Mouse (Mus musculus) embryonic facial prominence, embryonic 12.5 days (tissue): ENCODE measurements around the gene Ctnna3. TPM values are rescaled to one million over a fixed set of nuclear protein-coding genes. Genes with fewer than 3 reads are reported as not detected.
A peak's percentile ranks its signal among the peaks of the same experiment; 100 is the strongest.
"Not testable (repeated sequence)": the region's sequence is repeated elsewhere in the genome, so short reads cannot be mapped to it uniquely, and the experiment has no call there.

Experiments used
- ATAC-seq: fragments of 200-750 bp; cut with Nextera tagmentation; 2 replicates; pipeline ENCODE4 v1.8.0; 2017; ENCODE audit not compliant: insufficient number of reproducible peaks, insufficient read depth, low FRiP score, low TSS enrichment
- H3K27ac ChIP-seq: fragments of 300-500 bp; sonication (generic); 2 replicates; pipeline ENCODE4 v1.5.1; 2016; ENCODE audit warnings: mild to moderate bottlenecking
- H3K27me3 ChIP-seq: fragments of 300-500 bp; sonication (generic); 2 replicates; pipeline ENCODE4 v1.6.1; 2016; ENCODE audit warnings: mild to moderate bottlenecking, moderate library complexity
- H3K36me3 ChIP-seq: fragments of 300-500 bp; sonication (generic); 2 replicates; pipeline ENCODE4 v1.6.1; 2016; ENCODE audit warnings: mild to moderate bottlenecking
- H3K4me1 ChIP-seq: fragments of 300-500 bp; sonication (generic); 2 replicates; pipeline ENCODE4 v1.6.1; 2016
- H3K4me2 ChIP-seq: fragments of 300-500 bp; sonication (generic); replicated peaks from 2 replicates; pipeline ENCODE4 v1.6.1; 2016; ENCODE audit warnings: mild to moderate bottlenecking, moderate library complexity
- H3K4me3 ChIP-seq: fragments of 300-500 bp; sonication (generic); 2 replicates; pipeline ENCODE4 v1.5.1; 2016; ENCODE audit warnings: mild to moderate bottlenecking
- H3K9ac ChIP-seq: fragments of 300-500 bp; sonication (generic); 2 replicates; pipeline ENCODE4 v1.6.1; 2016; ENCODE audit warnings: mild to moderate bottlenecking, moderate library complexity
- H3K9me3 ChIP-seq: fragments of 300-500 bp; sonication (generic); 2 replicates; pipeline ENCODE4 v1.6.1; 2016; ENCODE audit warnings: mild to moderate bottlenecking, moderate library complexity
- whole genome bisulfite sequencing: fragments of 180-500 bp; shearing (Covaris S2); methylation state at CpG from one replicate; pipeline ENCODE4 v1.1.7; 2016; 5-methylcytosine and 5-hydroxymethylcytosine counted together
- polyA plus RNA-seq: library from polyadenylated mRNA; unstranded; fragments of >200 nt; fragmentation: Nextera tagmentation; extraction: Ambion mirVana; gene quantifications from 2 replicates; pipeline ENCODE4 v1.2.1, GENCODE M21; 2016

Ctnna3 gene
- polyA plus RNA-seq = 0.18 and 0.32 TPM in 2 replicates

GRCm38 (mm10) chr10:63429785-63430305 lies at the start of gene Ctnna3:
Gene Ctnna3 (plus strand): TSS chr10:63430098.
- Histone ChIP-seq H3K27ac (peak within 1 kb of the TSS; percentile 80), H3K4me2 (peak within 1 kb of the TSS; percentile 56), H3K4me1 (no peaks in the 10 kb centered on the region), H3K27me3 (no peaks in the 10 kb centered on the region), H3K4me3 (peak within 1 kb of the TSS; percentile 66), H3K36me3 (no peaks in the 10 kb centered on the region), H3K9me3 (no peaks in the 10 kb centered on the region), H3K9ac (peak within 1 kb of the TSS; percentile 64)
- under 1% methylated on average over 55 of the region's 55 CpGs for WGBS
- ATAC-seq = peak; percentile 96

DNA sequence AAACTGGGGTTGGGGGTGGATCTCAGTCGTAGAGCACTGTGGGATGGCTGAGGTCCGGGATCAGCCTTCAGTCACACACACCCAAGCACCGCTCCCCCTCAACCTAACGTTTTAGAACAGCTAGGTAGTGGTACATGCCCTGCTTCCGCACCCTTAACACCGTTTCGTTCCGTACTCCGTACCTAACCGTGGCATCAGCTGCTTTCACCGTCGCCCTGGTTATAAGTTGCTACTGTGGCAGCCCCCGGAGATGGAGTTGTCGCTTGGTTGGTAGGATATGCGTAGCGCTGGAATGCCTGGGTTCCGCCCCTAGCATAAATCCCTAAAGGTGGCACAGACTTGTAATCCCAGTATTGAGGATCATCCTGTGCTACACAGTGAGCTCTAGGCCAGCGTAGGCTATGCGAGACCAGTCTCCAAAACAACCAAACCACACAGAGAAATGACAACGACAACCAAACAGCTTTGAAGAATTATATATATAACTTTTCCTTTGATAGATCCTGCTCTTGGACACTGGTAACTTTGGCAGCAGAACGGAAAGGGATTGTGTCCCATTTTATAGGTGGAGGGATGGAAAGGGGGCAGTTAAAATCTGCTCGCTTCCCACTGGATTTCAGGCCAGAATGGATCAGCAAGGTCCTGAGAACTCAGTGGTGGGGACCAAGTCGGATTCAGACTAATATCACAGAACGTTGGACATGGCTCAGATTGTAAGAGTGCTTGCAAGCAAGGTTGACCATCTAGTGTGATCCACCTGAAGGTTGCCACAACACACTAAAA lies 48.2 kb upstream of the Ctnna3 start, which contains the start of gene Sirt1:
Sirt1 (minus strand) TSS at position 207 of the 783 bp plus-strand sequence.
- Histone ChIP-seq H3K9ac (peak within 1 kb of the TSS; percentile 51), H3K36me3 (no peaks in the 10 kb centered on the region), H3K4me2 (peak within 1 kb of the TSS; percentile 73), H3K9me3 (no peaks in the 10 kb centered on the region), H3K4me1 (no peaks in the 10 kb centered on the region), H3K27me3 (peaks cover 7% of the 10 kb centered on the region; the same call in 1 of the 2 replicates), H3K27ac (no peak within 1 kb of the TSS), H3K4me3 (peak within 1 kb of the TSS; percentile 58)
- 5% methylated on average over 24 of the region's 24 CpGs for WGBS
- ATAC-seq = no peak

DNA sequence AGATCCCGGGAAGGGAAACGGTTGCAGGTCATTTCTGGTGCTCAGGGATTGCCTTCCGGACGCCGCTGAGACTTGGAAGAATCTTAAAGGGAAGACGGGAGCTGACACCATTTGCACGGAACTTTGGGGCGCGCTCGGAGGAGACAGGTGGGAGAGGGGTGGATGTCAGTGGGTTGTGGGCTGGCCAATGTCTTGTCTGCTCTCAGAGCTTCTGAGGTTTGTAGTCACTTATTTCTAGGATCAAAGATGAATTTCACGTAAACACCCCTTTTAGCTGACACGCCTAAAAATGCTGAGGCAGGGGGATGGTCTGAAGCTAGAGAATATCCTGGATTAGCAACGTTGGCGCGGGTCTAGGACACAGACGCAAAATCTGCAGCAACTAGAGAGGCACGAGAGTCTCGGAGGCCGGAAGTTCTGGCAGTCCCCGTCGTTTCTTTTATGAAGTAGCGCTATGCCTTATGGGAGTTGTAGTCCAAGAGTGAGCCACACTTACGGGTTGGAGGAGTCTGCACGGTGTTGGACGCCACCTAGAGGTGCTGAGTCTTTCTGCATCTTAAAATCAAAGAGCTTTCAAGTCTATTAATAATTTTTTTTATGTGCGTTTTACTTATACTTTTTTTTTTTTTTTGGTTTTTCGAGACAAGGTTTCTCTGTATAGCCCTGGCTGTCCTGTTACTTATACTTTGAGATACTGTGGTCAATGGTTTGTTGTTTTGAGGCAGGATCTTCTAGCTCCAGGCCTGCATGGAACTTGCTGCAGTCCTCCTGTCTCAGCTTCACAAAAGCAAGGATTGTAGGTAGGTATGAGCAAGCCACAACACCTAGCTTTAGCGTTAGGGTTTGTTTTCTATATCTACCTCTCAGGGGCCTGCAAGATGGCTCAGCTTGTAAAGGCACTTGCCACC lies 47.3 kb upstream of the Ctnna3 start, which contains the start of gene Dnajc12:
Dnajc12 (plus strand) TSS at position 72 of the 908 bp plus-strand sequence.
- peak within 1 kb of the TSS; percentile 51 for H3K9ac ChIP-seq
- peaks cover 7% of the 10 kb centered on the region; the same call in 1 of the 2 replicates for H3K27me3 ChIP-seq
- H3K36me3 ChIP-seq = no peaks in the 10 kb centered on the region
- under 1% methylated on average over 28 of the region's 28 CpGs for WGBS
- H3K4me1 ChIP-seq = no peaks in the 10 kb centered on the region
- H3K9me3 ChIP-seq = no peaks in the 10 kb centered on the region
- peak; percentile 91 for ATAC-seq
- peak within 1 kb of the TSS; percentile 58 for H3K4me3 ChIP-seq
- no peak within 1 kb of the TSS for H3K27ac ChIP-seq
- peak within 1 kb of the TSS; percentile 73 for H3K4me2 ChIP-seq

GRCm38 (mm10) chr10:63385897-63386296 lies 44.0 kb upstream of the Ctnna3 start:
- H3K27me3 ChIP-seq, H3K9ac ChIP-seq, H3K4me1 ChIP-seq, H3K9me3 ChIP-seq, H3K36me3 ChIP-seq, H3K27ac ChIP-seq, ATAC-seq: not testable (repeated sequence)
- WGBS = 26% methylated on average over 5 of the region's 5 CpGs
- Histone ChIP-seq H3K4me3 (peak overlapping the region; percentile 61), H3K4me2 (peak overlapping the region; percentile 62)

DNA sequence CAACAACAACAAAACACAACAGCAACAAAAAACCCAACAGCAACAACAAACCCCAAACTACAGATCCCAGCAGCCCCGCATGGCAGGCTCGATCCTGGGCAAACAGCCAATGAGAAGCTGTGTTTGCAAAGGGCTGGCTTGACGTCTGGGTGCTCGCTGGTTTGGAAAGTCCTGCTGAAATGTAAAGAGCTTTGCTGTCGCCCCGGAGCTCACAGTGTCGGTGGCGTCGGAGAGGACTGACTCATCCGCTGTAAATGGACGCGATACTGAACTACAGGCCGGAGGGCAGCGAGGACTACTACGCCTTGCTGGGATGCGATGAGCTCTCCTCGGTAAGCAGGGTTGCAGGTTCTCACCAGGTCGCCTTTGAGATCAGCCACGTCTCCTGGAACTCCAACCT lies 43.5 kb upstream of the Ctnna3 start:
- peak; percentile 37; the same call in 1 of the 2 replicates for ATAC-seq
- Histone ChIP-seq H3K9me3 (no peaks in the 10 kb centered on the region), H3K27ac (0 out of 2 replicates have a peak overlapping the region, but pooled peaks have one; percentile 54), H3K4me3 (peak overlapping the region; percentile 61), H3K4me1 (no peaks in the 10 kb centered on the region), H3K27me3 (no peaks in the 10 kb centered on the region), H3K36me3 (no peaks in the 10 kb centered on the region), H3K9ac (peak overlapping the region; percentile 57), H3K4me2 (peak overlapping the region; percentile 62)
- 0% methylated on average over 19 of the region's 19 CpGs for WGBS

DNA sequence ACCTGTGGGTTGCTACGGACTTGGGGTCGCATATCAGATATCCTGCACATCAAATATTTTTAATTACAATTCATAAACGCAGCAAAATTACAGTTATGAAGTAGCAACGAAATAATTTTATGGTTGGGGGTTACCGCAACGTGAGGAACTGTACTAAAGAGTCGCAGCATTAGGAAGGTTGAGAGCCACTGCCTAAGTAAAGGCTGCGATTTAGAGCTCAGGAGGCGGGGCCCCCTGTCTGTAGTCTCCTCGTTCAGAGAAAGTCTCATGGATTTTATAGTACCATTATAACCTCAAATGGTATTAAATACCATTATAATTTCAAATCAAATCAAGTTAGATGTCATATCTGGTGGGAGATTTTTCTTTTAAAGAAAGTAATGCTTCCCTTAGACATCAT lies 42.9 kb upstream of the Ctnna3 start:
- Histone ChIP-seq H3K4me2 (peak overlapping the region; percentile 62), H3K36me3 (no peaks in the 10 kb centered on the region), H3K27me3 (no peaks in the 10 kb centered on the region), H3K4me3 (peak overlapping the region; percentile 61), H3K9ac (peak overlapping the region; percentile 57), H3K9me3 (no peaks in the 10 kb centered on the region), H3K4me1 (no peaks in the 10 kb centered on the region), H3K27ac (no peak overlapping the region)
- no peak for ATAC-seq
- WGBS = 2% methylated on average over 10 of the region's 10 CpGs

DNA sequence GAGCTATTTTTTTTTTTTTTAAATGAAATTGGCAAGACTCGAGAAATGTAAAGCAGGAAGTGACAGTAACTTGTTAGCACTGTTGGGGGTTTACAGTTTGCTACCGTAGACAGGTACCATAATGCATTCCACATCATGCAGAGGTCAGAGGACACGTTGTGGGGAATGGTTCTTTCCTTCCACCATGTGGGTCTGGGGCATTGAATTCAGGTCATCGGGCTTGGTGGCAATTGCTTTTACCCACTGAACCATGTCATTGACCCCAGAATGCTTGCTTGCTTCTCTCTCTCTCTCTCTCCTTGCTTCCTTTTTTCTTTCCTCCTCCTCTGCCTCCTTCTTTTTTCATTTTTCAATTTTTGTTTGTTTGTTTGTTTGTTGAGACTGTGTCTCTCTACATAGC lies 41.0 kb upstream of the Ctnna3 start:
- H3K4me2 ChIP-seq = no peak overlapping the region
- no peak for ATAC-seq
- H3K36me3 ChIP-seq = no peaks in the 10 kb centered on the region
- no peaks in the 10 kb centered on the region for H3K4me1 ChIP-seq
- no peaks in the 10 kb centered on the region for H3K9me3 ChIP-seq
- H3K27ac ChIP-seq = no peak overlapping the region
- H3K4me3 ChIP-seq = no peak overlapping the region
- H3K27me3 ChIP-seq = no peaks in the 10 kb centered on the region
- WGBS = 74% methylated on average over 4 of the region's 4 CpGs
- H3K9ac ChIP-seq = no peak overlapping the region

DNA sequence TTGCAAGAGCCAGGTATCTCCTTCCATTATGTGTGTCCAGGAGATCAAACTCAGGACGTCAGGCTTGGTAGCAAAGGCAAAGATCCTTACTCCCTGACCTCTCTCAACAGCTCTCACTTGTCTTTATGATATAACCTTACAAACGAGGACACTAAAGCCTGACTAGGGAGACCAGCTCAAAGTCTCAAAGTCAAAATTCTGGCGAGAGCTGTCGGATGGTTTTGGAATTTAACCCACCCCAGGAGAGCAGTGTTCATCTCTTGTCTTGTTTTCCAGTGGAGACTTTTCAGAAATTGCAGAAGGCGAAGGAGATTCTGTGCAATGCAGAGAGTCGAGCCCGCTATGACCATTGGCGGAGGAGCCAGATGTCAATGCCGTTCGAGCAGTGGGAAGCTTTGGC lies 32.9 kb upstream of the Ctnna3 start:
- no peaks in the 10 kb centered on the region for H3K27me3 ChIP-seq
- WGBS = 87% methylated on average over 10 of the region's 10 CpGs
- no peak for ATAC-seq

GRCm38 (mm10) chr10:63402731-63403504 lies 27.0 kb upstream of the Ctnna3 start:
- H3K4me1 ChIP-seq = no peaks in the 10 kb centered on the region
- no peak overlapping the region for H3K9ac ChIP-seq
- WGBS = 84% methylated on average over 5 of the region's 5 CpGs
- H3K27ac ChIP-seq = no peak overlapping the region
- H3K4me2 ChIP-seq = no peak overlapping the region
- no peaks in the 10 kb centered on the region for H3K27me3 ChIP-seq
- no peaks in the 10 kb centered on the region for H3K36me3 ChIP-seq
- no peaks in the 10 kb centered on the region for H3K9me3 ChIP-seq
- H3K4me3 ChIP-seq = no peak overlapping the region
- ATAC-seq = no peak

More for the DNA sequence above, 32.9 kb upstream of the Ctnna3 start:
- Histone ChIP-seq H3K36me3 (no peaks in the 10 kb centered on the region), H3K9ac (no peak overlapping the region), H3K4me2 (no peak overlapping the region), H3K4me1 (no peaks in the 10 kb centered on the region), H3K27ac (no peak overlapping the region), H3K9me3 (no peaks in the 10 kb centered on the region), H3K4me3 (no peak overlapping the region)

DNA sequence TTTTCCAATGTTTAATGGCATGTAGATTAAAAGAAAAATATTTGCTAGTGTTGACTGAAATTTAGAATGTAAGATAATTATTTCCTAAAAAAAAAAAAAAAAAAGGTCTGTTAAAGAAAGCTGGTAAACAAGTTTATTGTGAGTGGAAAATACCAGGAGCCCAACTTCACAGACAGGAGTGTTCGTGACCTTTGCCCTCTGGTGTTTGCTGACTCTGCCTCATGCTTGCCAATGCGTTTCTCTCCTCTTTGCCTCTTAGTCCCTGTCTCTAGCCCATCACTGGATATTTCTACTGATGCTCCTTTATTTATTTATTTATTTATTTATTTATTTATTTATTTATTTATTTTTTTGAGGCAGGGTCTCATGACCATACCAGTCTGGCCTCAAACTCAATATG lies 26.3 kb upstream of the Ctnna3 start:
- no peaks in the 10 kb centered on the region for H3K9me3 ChIP-seq
- WGBS = 71% methylated on average over 2 of the region's 2 CpGs
- no peak for ATAC-seq
- no peak overlapping the region for H3K4me3 ChIP-seq
- no peaks in the 10 kb centered on the region for H3K4me1 ChIP-seq
- H3K9ac ChIP-seq = no peak overlapping the region
- H3K4me2 ChIP-seq = no peak overlapping the region
- no peaks in the 10 kb centered on the region for H3K36me3 ChIP-seq
- H3K27ac ChIP-seq = no peak overlapping the region
- no peaks in the 10 kb centered on the region for H3K27me3 ChIP-seq
